Mouse (Mus musculus) forebrain, embryonic 16.5 days (tissue): ENCODE data around the gene Tom1l2. TPM values are rescaled to one million over a fixed set of nuclear protein-coding genes. Genes with fewer than 3 reads are reported as not detected.
A peak's percentile ranks its signal among the peaks of the same experiment; 100 is the strongest.

Experiments
- ATAC-seq: fragments of 200-750 bp; cut with Nextera tagmentation; 2 replicates; pipeline ENCODE4 v1.8.0; 2017; ENCODE audit warnings: mild to moderate bottlenecking, moderate library complexity
- H3K27ac ChIP-seq: fragments of 300-500 bp; sonication (generic); 2 replicates; pipeline ENCODE4 v1.5.1; 2014; ENCODE audit warnings: low read length, control low read depth
- H3K27me3 ChIP-seq: fragments of 300-500 bp; sonication (generic); replicated peaks from 2 replicates; pipeline ENCODE4 v1.6.1; 2014; ENCODE audit warnings: low read length; ENCODE audit not compliant: control insufficient read depth, insufficient read depth
- H3K36me3 ChIP-seq: fragments of 300-500 bp; sonication (generic); 2 replicates; pipeline ENCODE4 v1.6.1; 2014; ENCODE audit not compliant: control insufficient read depth, insufficient read depth
- H3K4me1 ChIP-seq: fragments of 300-500 bp; sonication (generic); replicated peaks from 2 replicates; pipeline ENCODE4 v1.6.1; 2014; ENCODE audit warnings: low read length; ENCODE audit not compliant: control insufficient read depth, insufficient read depth
- H3K4me2 ChIP-seq: fragments of 300-500 bp; sonication (generic); 2 replicates; pipeline ENCODE4 v1.6.1; 2014; ENCODE audit warnings: mild to moderate bottlenecking, low read length, control low read depth
- H3K4me3 ChIP-seq: fragments of 300-500 bp; sonication (generic); replicated peaks from 2 replicates; pipeline ENCODE4 v1.5.1; 2014; ENCODE audit warnings: mild to moderate bottlenecking, low read length, control low read depth
- H3K9ac ChIP-seq: fragments of 300-500 bp; sonication (generic); replicated peaks from 2 replicates; pipeline ENCODE4 v1.6.1; 2014; ENCODE audit warnings: low read depth, low read length, control low read depth
- H3K9me3 ChIP-seq: fragments of 300-500 bp; sonication (generic); 2 replicates; pipeline ENCODE4 v1.6.1; 2016; ENCODE audit warnings: low read length; ENCODE audit not compliant: control insufficient read depth
- WGBS: fragments of 180-500 bp; shearing (Covaris S2); extraction: QIAGEN DNeasy Blood & Tissue Kit; methylation state at CpG from one replicate; pipeline ENCODE4 v1.1.7; 2014; 5-methylcytosine and 5-hydroxymethylcytosine counted together
- polyA plus RNA-seq: library from polyadenylated mRNA; unstranded; fragments of >200 nt; fragmentation: Nextera tagmentation; extraction: Ambion mirVana; gene quantifications from 2 replicates; pipeline ENCODE4 v1.2.1, GENCODE M21; 2015

The Tom1l2 gene
- polyA plus RNA-seq, 1 experiment from 2014 or later: 62.0 TPM

DNA sequence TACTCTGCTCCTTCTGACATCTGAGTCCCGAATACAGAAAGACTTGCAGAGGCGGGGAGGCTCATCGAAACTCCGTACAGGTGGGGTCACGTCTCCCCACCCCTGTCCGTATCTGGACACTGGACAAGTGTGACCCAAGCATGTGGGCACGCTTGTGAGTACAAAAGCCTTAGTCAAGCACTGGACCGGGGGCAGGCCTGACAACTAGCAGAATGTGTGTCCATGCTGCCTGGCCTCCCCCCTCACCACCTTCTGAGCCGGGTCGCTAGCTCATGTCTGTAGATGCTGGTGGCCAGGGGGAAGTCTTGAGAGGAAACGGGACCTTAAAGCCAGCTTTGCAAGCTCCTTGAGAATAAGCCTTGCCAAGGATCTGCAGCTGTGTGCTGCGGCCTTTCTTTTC, 140.9 kb downstream of the Tom1l2 start:
- H3K4me1 ChIP-seq: peaks cover 45% of the 10 kb centered on the region
- H3K4me3 ChIP-seq: no peak overlapping the region
- H3K27me3 ChIP-seq: no peaks in the 10 kb centered on the region
- no peaks in the 10 kb centered on the region for H3K9me3 ChIP-seq
- H3K4me2 ChIP-seq: no peak overlapping the region
- no peaks in the 10 kb centered on the region for H3K36me3 ChIP-seq
- ATAC-seq: no peak
- 64% methylated on average over 12 of the region's 12 CpGs for WGBS
- H3K9ac ChIP-seq: no peak overlapping the region
- no peak overlapping the region for H3K27ac ChIP-seq

DNA sequence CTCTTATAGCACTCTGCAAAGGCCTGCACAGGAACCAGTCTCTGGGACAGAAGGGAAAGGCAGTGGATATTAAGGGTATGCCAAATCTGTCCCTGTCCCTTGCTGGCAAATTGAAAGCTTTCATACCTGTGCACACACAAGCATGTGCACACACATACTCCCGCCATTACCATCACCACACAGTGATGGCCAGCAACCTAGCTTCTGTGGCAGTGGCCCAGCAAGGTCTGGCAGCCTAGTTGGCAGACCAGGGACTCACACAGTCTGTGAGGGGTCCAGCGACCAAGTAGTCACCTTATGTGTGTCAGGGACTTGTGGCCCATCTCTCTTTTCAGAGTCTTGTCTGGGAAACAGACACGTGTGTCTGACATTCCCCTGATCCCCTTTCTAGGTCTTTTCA, 141.6 kb downstream of the Tom1l2 start:
- Histone ChIP-seq H3K4me3 (no peak overlapping the region), H3K36me3 (no peaks in the 10 kb centered on the region), H3K27ac (no peak overlapping the region), H3K27me3 (no peaks in the 10 kb centered on the region), H3K9me3 (no peaks in the 10 kb centered on the region), H3K9ac (no peak overlapping the region), H3K4me1 (peaks cover 50% of the 10 kb centered on the region), H3K4me2 (no peak overlapping the region)
- ATAC-seq: no peak
- 61% methylated on average over 3 of the region's 3 CpGs for WGBS

DNA sequence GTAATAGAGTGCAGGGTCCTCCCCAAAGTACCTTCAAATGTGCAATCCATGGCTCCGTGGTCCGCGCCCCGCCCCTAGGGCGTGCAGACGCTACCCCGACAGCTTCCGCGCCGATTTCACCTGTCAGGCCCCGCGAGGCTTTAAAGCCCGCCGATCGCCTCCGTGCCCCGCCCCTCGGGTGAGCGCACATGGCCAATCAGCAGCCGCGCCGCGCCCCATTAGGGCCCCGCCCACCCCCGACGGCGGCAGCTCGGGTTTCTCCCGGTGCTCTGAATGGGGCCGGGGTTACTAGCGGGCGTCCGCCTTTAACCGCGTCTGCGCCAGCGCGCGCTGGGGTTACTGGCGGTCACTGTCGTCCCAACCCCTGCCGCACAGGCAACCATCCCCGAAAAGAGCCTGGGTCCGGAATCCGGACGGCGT, 142.4 kb downstream of the Tom1l2 start:
- Histone ChIP-seq H3K27me3 (no peaks in the 10 kb centered on the region), H3K9me3 (no peaks in the 10 kb centered on the region), H3K27ac (peak overlapping the region; percentile 69), H3K4me1 (peaks cover 52% of the 10 kb centered on the region), H3K36me3 (no peaks in the 10 kb centered on the region; the same call in 1 of the 2 replicates), H3K4me3 (peak overlapping the region; percentile 50), H3K9ac (peak overlapping the region; percentile 56), H3K4me2 (peak overlapping the region; percentile 60)
- ATAC-seq: peak; percentile 89
- 0% methylated on average over 47 of the region's 47 CpGs for WGBS

DNA sequence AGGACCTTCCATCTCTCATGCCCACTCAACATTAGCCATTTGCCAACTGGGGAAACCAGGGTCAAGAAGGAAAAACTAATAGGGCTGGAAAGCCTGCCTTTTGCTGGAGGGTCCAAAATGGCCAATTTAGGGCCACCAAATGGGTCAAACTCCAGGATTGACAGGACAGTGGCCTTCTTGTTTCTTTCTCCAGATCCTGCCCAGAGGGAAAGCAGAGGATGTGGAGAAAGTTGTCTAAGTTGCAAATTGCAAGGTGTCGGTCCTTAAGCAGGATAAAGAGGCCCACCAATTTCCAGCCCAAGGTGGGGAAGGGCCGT, 142.8 kb downstream of the Tom1l2 start:
- H3K4me2 ChIP-seq: peak overlapping the region; percentile 60
- H3K27me3 ChIP-seq: no peaks in the 10 kb centered on the region
- 0% methylated on average over 2 of the region's 2 CpGs for WGBS
- H3K9ac ChIP-seq: peak overlapping the region; percentile 56
- H3K27ac ChIP-seq: peak overlapping the region; percentile 69
- no peaks in the 10 kb centered on the region for H3K9me3 ChIP-seq
- H3K36me3 ChIP-seq: no peaks in the 10 kb centered on the region; the same call in 1 of the 2 replicates
- H3K4me3 ChIP-seq: peak overlapping the region; percentile 50
- no peak for ATAC-seq
- H3K4me1 ChIP-seq: peaks cover 52% of the 10 kb centered on the region

DNA sequence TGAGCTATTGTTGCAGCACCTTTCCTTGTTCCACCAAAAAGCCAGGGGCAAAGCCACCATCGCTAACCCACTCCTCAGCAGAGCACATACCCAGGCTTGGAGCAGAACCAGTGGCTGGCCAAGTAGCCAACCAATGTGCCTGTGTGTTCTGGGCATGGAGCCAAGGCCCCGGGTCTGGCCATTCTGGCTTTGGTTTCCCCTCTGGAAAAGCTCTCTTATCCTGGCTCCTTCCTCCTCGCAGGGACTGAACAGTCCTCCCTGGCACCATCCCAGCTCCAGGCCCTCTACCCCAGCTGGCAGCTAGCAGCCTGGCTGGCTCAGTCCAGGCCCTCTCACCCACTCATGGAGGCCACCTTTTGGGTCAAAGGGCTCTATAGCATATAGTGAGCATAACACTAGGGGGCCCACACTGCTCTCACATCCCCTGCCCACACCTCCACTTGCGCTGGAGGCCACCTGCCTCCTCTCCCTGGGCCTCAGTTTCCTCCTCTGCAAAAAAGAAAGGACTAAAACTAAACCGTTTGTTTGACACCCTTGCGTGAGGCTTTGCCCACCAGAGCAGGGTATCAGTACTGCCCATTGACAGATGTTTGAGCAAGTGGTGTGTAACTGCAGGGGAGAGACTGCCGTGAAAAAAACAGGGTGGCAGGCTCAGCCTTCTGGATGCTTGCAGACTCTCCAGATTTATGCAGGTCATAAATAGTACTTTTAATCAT, 143.3 kb downstream of the Tom1l2 start:
- no peaks in the 10 kb centered on the region; the same call in 1 of the 2 replicates for H3K36me3 ChIP-seq
- no peaks in the 10 kb centered on the region for H3K27me3 ChIP-seq
- peak overlapping the region; percentile 56 for H3K9ac ChIP-seq
- peaks cover 52% of the 10 kb centered on the region for H3K4me1 ChIP-seq
- peak; percentile 69 for ATAC-seq
- H3K4me3 ChIP-seq: peak overlapping the region; percentile 50
- peak overlapping the region; percentile 69 for H3K27ac ChIP-seq
- 13% methylated on average over 7 of the region's 7 CpGs for WGBS
- no peaks in the 10 kb centered on the region for H3K9me3 ChIP-seq
- H3K4me2 ChIP-seq: peak overlapping the region; percentile 60

DNA sequence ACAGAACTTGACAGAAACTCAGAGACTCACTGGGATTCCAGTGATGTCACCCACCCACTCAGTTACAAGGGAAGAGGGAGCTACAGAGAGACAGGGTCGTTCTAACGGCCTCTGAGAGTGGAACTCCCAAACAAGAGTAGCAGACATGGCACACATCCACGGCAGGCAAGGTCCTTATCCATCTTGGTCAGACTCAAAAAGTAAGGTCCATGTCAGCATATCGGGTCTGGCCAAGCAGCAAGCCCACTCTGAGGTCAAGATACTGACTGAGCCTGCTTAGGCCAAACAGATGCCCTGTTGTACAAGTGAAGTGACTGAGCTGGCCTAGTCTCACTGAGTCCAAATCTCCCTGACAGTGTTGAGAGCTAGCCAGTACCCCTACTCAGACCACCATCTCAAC, 144.0 kb downstream of the Tom1l2 start:
- H3K36me3 ChIP-seq: peaks cover under 1% of the 10 kb centered on the region
- H3K9me3 ChIP-seq: no peaks in the 10 kb centered on the region
- H3K4me1 ChIP-seq: peaks cover 52% of the 10 kb centered on the region
- H3K27ac ChIP-seq: peak overlapping the region; percentile 69
- H3K4me3 ChIP-seq: peak overlapping the region; percentile 50
- H3K27me3 ChIP-seq: no peaks in the 10 kb centered on the region
- peak; percentile 2 for ATAC-seq
- H3K9ac ChIP-seq: peak overlapping the region; percentile 56
- 28% methylated on average over 4 of the region's 4 CpGs for WGBS
- peak overlapping the region; percentile 60 for H3K4me2 ChIP-seq

DNA sequence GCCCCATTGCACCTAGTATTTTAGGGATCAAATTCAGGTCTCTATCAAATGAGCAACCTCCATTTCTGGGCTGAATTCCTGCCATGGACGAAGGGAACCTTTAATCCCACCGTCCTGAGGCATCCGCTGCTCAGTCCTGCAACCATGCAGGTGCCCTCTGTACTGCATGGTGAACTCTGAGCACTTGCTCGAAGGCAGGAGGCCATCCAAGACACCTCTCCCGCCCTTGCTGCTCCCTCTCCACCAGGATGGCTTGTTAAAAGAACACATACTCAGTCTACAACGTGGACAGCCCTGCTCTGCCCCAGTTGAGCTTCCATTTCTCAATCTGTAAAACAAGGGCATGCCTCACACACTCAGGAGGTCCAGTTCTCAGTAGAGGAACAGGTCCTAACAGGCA, 144.5 kb downstream of the Tom1l2 start:
- peaks cover 54% of the 10 kb centered on the region for H3K4me1 ChIP-seq
- peak overlapping the region; percentile 50 for H3K4me3 ChIP-seq

DNA sequence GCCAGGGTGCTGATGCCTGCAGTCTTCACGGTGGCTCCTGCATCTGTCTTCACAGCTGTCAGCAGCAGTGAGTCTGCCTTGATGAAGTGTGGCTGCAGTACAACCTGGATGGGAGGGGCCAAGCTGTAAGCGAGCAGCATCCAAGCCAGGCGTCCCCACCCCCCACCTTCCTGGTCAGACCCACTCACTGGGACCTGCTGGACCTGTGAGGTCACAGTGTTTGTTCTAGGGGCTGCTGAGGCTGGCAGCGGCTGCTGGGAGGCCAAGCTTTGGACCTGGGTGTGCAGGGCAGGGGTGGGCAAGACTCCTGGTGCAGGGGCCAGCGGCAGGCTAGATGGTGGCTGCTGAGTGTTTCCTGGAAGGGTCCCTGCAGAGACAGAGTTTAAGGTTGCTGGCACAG, 146.5 kb downstream of the Tom1l2 start:
- no peak overlapping the region for H3K27ac ChIP-seq
- H3K27me3 ChIP-seq: no peaks in the 10 kb centered on the region
- ATAC-seq: no peak
- no peak overlapping the region for H3K4me3 ChIP-seq
- no peak overlapping the region for H3K9ac ChIP-seq
- H3K36me3 ChIP-seq: peaks cover 15% of the 10 kb centered on the region
- no peak overlapping the region for H3K4me2 ChIP-seq
- H3K4me1 ChIP-seq: peaks cover 49% of the 10 kb centered on the region
- no peaks in the 10 kb centered on the region for H3K9me3 ChIP-seq
- WGBS: 68% methylated on average over 5 of the region's 5 CpGs

More for the DNA sequence above, 144.5 kb downstream of the Tom1l2 start:
- ATAC-seq: no peak
- no peaks in the 10 kb centered on the region for H3K27me3 ChIP-seq
- peak overlapping the region; percentile 60 for H3K4me2 ChIP-seq
- peak overlapping the region; percentile 56 for H3K9ac ChIP-seq
- WGBS: 39% methylated on average over 6 of the region's 6 CpGs
- H3K36me3 ChIP-seq: peaks cover 6% of the 10 kb centered on the region
- H3K9me3 ChIP-seq: no peaks in the 10 kb centered on the region
- H3K27ac ChIP-seq: peak overlapping the region; percentile 69; the same call in 1 of the 2 replicates

DNA sequence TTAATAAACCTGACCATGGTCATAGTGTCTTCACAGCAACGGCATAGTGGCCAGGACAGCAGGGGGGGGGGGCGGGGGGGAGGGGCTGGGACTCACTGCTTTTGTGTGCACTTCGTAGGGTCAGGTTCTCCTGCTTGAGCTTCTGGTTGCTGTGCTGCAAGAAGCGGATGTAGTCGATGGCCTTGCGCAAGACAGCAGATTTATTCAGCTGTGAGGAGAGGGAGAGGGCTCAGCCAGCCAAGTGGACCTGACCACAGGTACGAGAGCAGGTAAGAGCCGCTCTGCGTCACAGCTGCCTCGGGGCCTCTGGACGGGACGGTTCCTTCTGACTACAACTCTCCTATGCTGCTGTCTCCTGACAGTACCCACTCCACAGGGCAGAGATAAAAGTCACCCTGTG, 147.7 kb downstream of the Tom1l2 start:
- H3K4me2 ChIP-seq: no peak overlapping the region
- no peak for ATAC-seq
- no peak overlapping the region for H3K9ac ChIP-seq
- WGBS: 83% methylated on average over 12 of the region's 12 CpGs
- H3K4me3 ChIP-seq: no peak overlapping the region
- no peaks in the 10 kb centered on the region for H3K9me3 ChIP-seq
- peaks cover 50% of the 10 kb centered on the region for H3K4me1 ChIP-seq
- no peaks in the 10 kb centered on the region for H3K27me3 ChIP-seq
- peaks cover 22% of the 10 kb centered on the region for H3K36me3 ChIP-seq
- H3K27ac ChIP-seq: no peak overlapping the region
